Mouse (Mus musculus) adrenal gland, adult 18-20 months (tissue): ENCODE results near the gene Hapln2. TPM values are rescaled to one million over a fixed set of nuclear protein-coding genes. Genes with fewer than 3 reads are reported as not detected.
A peak's percentile ranks its signal among the peaks of the same experiment; 100 is the strongest.

ENCODE experiments used
- DNase-seq, 2 experiments: peaks; one replicate each; pipeline ENCODE4 v3.0.0; 2021 to 2022; ENCODE audit warnings: low spot score in 2 of 2
- long read RNA-seq, 2 experiments: library from polyadenylated mRNA; stranded (forward); transcript quantifications; one replicate each; pipeline ENCODE4 v2.0.0; 2021
- total RNA-seq, 2 experiments: library from RNA; stranded (reverse); gene quantifications; 1 replicate in 1 of 2; 2 replicates in 1 of 2; pipeline ENCODE4 v1.2.3; 2021

Gene Hapln2
- not detected for total RNA-seq
- long read RNA-seq, experiment 1, result 0 reads
- long read RNA-seq, experiment 2, result 0 reads

- DNase-seq, result no peak
Observed at GRCm38 (mm10) chr3:88027434-88028186, at the start of gene Hapln2. TSS of gene Hapln2 (minus strand) at chr3:88027583.

GRCm38 (mm10) chr3:88074766-88075165 is 47.4 kb upstream of the Hapln2 start:
- no peak for DNase-seq

- DNase-seq, result no peak
Observed at GRCm38 (mm10) chr3:88074351-88074750, 47.0 kb upstream of the Hapln2 start.

- DNase-seq, result no peak
Observed at GRCm38 (mm10) chr3:88073631-88074030, 46.2 kb upstream of the Hapln2 start.

GRCm38 (mm10) chr3:88071783-88072182 is 44.4 kb upstream of the Hapln2 start:
- DNase-seq, result peak; percentile 89 to 91

GRCm38 (mm10) chr3:88068386-88068785 is 41.0 kb upstream of the Hapln2 start:
- no peak for DNase-seq

GRCm38 (mm10) chr3:88057902-88058696 is 30.7 kb upstream of the Hapln2 start, which contains the start of gene Naxe:
TSS of gene Naxe (minus strand) at chr3:88058495.
- DNase-seq, result peak; percentile 84 to 85

GRCm38 (mm10) chr3:88057030-88057429 is 29.6 kb upstream of the Hapln2 start:
- no peak for DNase-seq

- DNase-seq, result no peak
Observed at GRCm38 (mm10) chr3:88049532-88049931, 22.1 kb upstream of the Hapln2 start.

- peak; percentile 63 to 71 for DNase-seq
Observed at GRCm38 (mm10) chr3:88042661-88043421, 15.5 kb upstream of the Hapln2 start, which contains the start of gene Gpatch4. TSS of gene Gpatch4 (plus strand) at chr3:88043108.

- no peak for DNase-seq
Observed at GRCm38 (mm10) chr3:88035561-88036293, 8.3 kb upstream of the Hapln2 start.

- DNase-seq, result no peak
Observed at GRCm38 (mm10) chr3:88033506-88033905, 6.1 kb upstream of the Hapln2 start.

- peak; percentile 20 to 38 for DNase-seq
Observed at GRCm38 (mm10) chr3:88030608-88031395, 3.4 kb upstream of the Hapln2 start.

- no peak for DNase-seq
Observed at GRCm38 (mm10) chr3:88026823-88027222, 560 bp downstream of the Hapln2 start.

GRCm38 (mm10) chr3:88023192-88024074 is 4.0 kb downstream of the Hapln2 start:
- DNase-seq, result peak in 1 of 2 experiments; percentile 33

GRCm38 (mm10) chr3:88022322-88023191 is 4.8 kb downstream of the Hapln2 start:
- DNase-seq, result peak; percentile 89 to 92

- DNase-seq, result peak in 1 of 2 experiments; percentile 29
Observed at GRCm38 (mm10) chr3:88010634-88011265, 16.6 kb downstream of the Hapln2 start.
